ENCODE assay signal across 1 mouse cellular context in the genomic region with DNA sequence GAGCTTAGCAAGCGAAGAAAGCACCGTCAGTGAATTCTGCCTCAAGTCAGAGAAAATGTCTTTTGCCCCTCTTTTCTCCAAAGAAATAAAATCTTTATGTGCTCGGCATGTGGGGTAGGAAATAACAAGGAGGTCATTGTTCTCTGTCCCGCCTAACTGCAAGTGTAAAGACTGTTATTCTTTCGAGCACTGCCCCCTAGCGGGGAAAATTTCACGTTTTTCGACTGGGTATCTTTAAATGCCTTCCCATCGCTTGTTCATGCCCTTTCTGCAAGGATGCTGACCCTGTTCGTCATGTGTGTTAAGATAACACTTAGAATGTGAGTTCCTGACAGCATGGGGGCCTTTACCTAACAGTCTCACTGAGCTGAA.
A peak's percentile ranks its signal among the peaks of the same experiment; 100 is the strongest.
TF ChIP-seq lines count a peak whose summit lies in the region.

No protein-coding gene starts in this region.

TF ChIP-seq in CH12.LX, 34 proteins besides CTCF, POLR2A, EP300 and RAD21 (continued from another document):
- TF ChIP-seq RCOR1 (conservative IDR thresholded peaks at IDR 0.05; ENCODE audit: low read depth, low read length), result no peak
- TF ChIP-seq BHLHE40 (IDR thresholded peaks at IDR 0.05; ENCODE audit: low read depth, low read length), result no peak
- TF ChIP-seq MYC (IDR thresholded peaks at IDR 0.05; ENCODE audit: low read depth, low read length), result peak; percentile 37; the same call in 1 of the 2 replicates
TF ChIP-seq in CH12.LX: peak in this region for 5.
